ENCODE assay signal across 13 mouse cellular contexts in the genomic region with DNA sequence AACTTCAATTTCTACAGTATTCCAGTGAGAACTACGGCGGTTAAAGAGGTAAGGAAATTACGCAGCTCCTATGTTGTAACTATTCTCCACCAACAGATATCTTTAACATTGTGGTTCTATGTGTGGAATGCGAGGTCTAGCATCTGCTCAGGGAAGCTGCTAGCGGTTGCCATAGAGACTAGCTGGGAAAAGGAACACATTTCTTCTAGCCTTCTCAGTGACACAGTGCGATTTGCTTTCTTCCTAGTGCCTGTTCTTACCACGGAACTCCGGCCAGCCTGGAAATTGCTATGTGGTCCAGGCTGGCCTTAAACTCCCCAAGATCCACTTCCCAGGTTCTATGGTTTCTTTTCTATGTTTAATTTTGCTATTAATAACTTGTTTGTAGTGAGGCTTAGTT.
A peak's percentile ranks its signal among the peaks of the same experiment; 100 is the strongest.
DNase-seq lines count a peak whose midpoint lies in the region; ATAC-seq and TF ChIP-seq lines count a peak whose summit lies in the region.
"Had no signal": no experiment of that assay in that cellular context is flagged by ENCODE, and none has a peak within 500 bp of the region (broad histone marks: within the 10 kb centered on the region; RNA-seq: fewer than 3 reads in every experiment).

No protein-coding gene starts in this region.

- TF ChIP-seq CTCF in hindbrain, postnatal 0 days (IDR thresholded peaks at IDR 0.05; ENCODE audit: low read depth): no peak

- H3K36me3 ChIP-seq in hindbrain, postnatal 0 days (ENCODE audit: insufficient read depth, low read length): no peaks in the 10 kb centered on the region
- H3K36me3 ChIP-seq in midbrain, embryonic 16.5 days (ENCODE audit: control insufficient read depth, insufficient read depth, low read length): no peaks in the 10 kb centered on the region
- H3K36me3 ChIP-seq in liver, embryonic 12.5 days: no peaks in the 10 kb centered on the region
- H3K36me3 ChIP-seq: kidney, embryonic 15.5 days; limb, embryonic 12.5 days had no signal

- DNase-seq in layer of hippocampus, adult 18-20 months (ENCODE audit: low spot score in 2 of 2): peak; percentile 47 to 72
- no peak for DNase-seq in layer of hippocampus, adult 9-10 months (ENCODE audit: low spot score)
- peak; percentile 33 for DNase-seq in embryo, embryonic 10.5 days (ENCODE audit: low spot score)
- DNase-seq in hindbrain, postnatal 0 days (ENCODE audit: low spot score): peak; percentile 49
- no peak for DNase-seq in spleen, postnatal 4 days (ENCODE audit: low spot score in 2 of 2)
- DNase-seq: heart, adult 18-20 months; heart, postnatal 36 days had no signal

- 48% methylated on average over 8 of the region's 8 CpGs for WGBS in hindbrain, postnatal 0 days
- 52% methylated on average over 8 of the region's 8 CpGs for WGBS in midbrain, embryonic 16.5 days
- WGBS in liver, embryonic 12.5 days (ENCODE audit: insufficient replicate concordance): 73% methylated on average over 8 of the region's 8 CpGs

- no peak for ATAC-seq in hindbrain, postnatal 0 days
- peak; percentile 68; the same call in 1 of the 2 replicates for ATAC-seq in midbrain, embryonic 16.5 days
- ATAC-seq in liver, embryonic 12.5 days: no peak
- ATAC-seq: lung, postnatal 0 days had no signal

- no peak overlapping the region for H3K9ac ChIP-seq in hindbrain, postnatal 0 days (replicated peaks; ENCODE audit: low read length)
- no peak overlapping the region for H3K9ac ChIP-seq in midbrain, embryonic 16.5 days (ENCODE audit: low read depth, low read length)
- H3K9ac ChIP-seq in liver, embryonic 12.5 days: no peak overlapping the region
- H3K9ac ChIP-seq: kidney, embryonic 15.5 days; limb, embryonic 12.5 days had no signal

- H3K27me3 ChIP-seq in hindbrain, postnatal 0 days (ENCODE audit: insufficient read depth, low read length): no peaks in the 10 kb centered on the region
- H3K27me3 ChIP-seq in midbrain, embryonic 16.5 days (ENCODE audit: control insufficient read depth, insufficient read depth, low read depth, low read length): no peaks in the 10 kb centered on the region
- H3K27me3 ChIP-seq in liver, embryonic 12.5 days (replicated peaks): no peaks in the 10 kb centered on the region
- H3K27me3 ChIP-seq: CH12.LX; kidney, embryonic 15.5 days; limb, embryonic 12.5 days had no signal

- H3K9me3 ChIP-seq in hindbrain, postnatal 0 days (ENCODE audit: low read length): no peaks in the 10 kb centered on the region
- no peaks in the 10 kb centered on the region for H3K9me3 ChIP-seq in midbrain, embryonic 16.5 days (replicated peaks; ENCODE audit: control insufficient read depth, low read length, poor library complexity, severe bottlenecking)
- H3K9me3 ChIP-seq in liver, embryonic 12.5 days (replicated peaks): no peaks in the 10 kb centered on the region
- H3K9me3 ChIP-seq: kidney, embryonic 15.5 days; limb, embryonic 12.5 days had no signal

- no peak overlapping the region for H3K4me3 ChIP-seq in hindbrain, postnatal 0 days (ENCODE audit: low read length)
- no peak overlapping the region for H3K4me3 ChIP-seq in midbrain, embryonic 16.5 days (ENCODE audit: low read depth, low read length)
- no peak overlapping the region for H3K4me3 ChIP-seq in liver, embryonic 12.5 days
- H3K4me3 ChIP-seq: kidney, embryonic 15.5 days; limb, embryonic 12.5 days had no signal

- H3K27ac ChIP-seq in hindbrain, postnatal 0 days: no peak overlapping the region
- peak overlapping the region; percentile 33; the same call in 1 of the 2 replicates for H3K27ac ChIP-seq in midbrain, embryonic 16.5 days (ENCODE audit: low read length)
- no peak overlapping the region for H3K27ac ChIP-seq in liver, embryonic 12.5 days
- H3K27ac ChIP-seq: kidney, embryonic 15.5 days; limb, embryonic 12.5 days had no signal

- H3K4me2 ChIP-seq in hindbrain, postnatal 0 days (ENCODE audit: low read depth, low read length): no peak overlapping the region
- H3K4me2 ChIP-seq in midbrain, embryonic 16.5 days (ENCODE audit: low read length): no peak overlapping the region
- no peak overlapping the region for H3K4me2 ChIP-seq in liver, embryonic 12.5 days
- H3K4me2 ChIP-seq: kidney, embryonic 15.5 days; limb, embryonic 12.5 days had no signal

- H3K4me1 ChIP-seq in hindbrain, postnatal 0 days (ENCODE audit: insufficient read depth, low read length): no peaks in the 10 kb centered on the region
- H3K4me1 ChIP-seq in midbrain, embryonic 16.5 days (ENCODE audit: control insufficient read depth, insufficient read depth, low read length): peaks cover 22% of the 10 kb centered on the region
- no peaks in the 10 kb centered on the region for H3K4me1 ChIP-seq in liver, embryonic 12.5 days
- H3K4me1 ChIP-seq: kidney, embryonic 15.5 days had no signal

Comparison
In these comparisons a context has a peak if more than half of its experiments do, and no peak if none do; other contexts are left out.
1. DNase-seq: peak in layer of hippocampus, adult 18-20 months (2 of 2), embryo, embryonic 10.5 days (single experiment) and hindbrain, postnatal 0 days (single experiment); none in layer of hippocampus, adult 9-10 months (single experiment) and spleen, postnatal 4 days (0 of 2).